Mouse (Mus musculus) spleen, postnatal 14 days (tissue): ENCODE results near the gene Smgc.
A peak's percentile ranks its signal among the peaks of the same experiment; 100 is the strongest.
"Not testable (repeated sequence)": the region's sequence is repeated elsewhere in the genome, so short reads cannot be mapped to it uniquely, and the experiment has no call there.

Experiments used
- DNase-seq, 2 experiments: peaks; one replicate each; pipeline ENCODE4 v3.0.0; 2021 to 2022; ENCODE audit warnings: low spot score in 2 of 2

Smgc gene

DNA sequence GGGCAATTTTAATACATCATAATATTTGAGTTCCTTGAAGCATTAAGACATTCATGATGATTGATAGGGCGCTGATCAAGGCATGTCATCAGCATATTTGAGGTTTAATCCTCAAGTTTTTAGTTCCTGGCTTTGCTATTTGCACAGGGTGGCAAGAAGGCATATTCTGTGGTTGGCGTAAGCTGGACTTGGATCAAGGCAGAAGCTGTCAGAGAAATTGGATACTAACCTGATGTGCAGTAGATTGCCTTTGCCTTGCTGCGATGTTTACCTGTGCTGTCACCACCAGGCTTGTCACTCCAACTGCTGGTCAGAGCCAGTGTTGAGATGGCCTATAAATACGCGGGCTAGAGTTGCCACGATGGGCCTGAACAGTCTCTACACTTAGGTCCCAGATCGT lies at the start of gene Smgc:
Smgc (plus strand) TSS at position 301 of the 400 bp plus-strand sequence.
- DNase-seq: no peak

DNA sequence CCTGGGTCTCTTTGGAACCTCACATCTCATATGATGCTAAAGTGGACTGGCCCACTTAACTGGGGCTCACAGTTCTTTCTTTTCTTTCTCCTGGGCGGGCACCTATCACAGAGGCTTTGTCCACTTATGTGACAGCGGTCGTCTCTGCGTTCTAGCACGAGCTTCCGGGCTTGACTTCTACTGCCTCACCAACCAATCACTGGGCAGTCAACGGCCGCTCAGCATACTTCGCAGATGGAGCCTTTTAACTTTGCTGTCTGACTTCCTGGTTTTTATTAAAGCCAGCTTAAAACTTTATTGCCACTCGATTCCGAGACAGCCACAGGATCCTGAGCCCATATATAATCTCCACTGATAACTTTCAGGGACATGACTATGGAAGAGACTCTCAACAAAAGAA lies 49.7 kb upstream of the Smgc start:
- no peak for DNase-seq

DNA sequence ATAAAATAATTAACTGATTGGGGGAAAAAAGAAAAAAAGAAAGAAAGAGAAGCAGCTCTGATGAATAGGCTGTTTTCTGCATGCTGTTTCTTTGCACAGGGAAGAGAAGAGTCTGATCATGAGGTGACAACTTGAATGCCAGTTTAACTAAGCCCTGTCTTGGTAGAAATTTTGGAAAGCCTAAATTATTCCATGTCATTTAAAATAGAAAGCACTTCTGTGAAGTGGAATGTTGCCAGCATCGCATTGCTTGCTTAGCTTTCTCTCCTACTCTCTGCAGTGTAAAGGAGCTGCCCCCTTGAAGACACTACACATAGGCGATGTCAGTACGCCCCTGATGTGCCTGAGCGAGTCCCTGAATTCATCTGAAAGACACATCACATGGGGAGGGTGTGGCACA lies 31.6 kb upstream of the Smgc start:
- DNase-seq: no peak

DNA sequence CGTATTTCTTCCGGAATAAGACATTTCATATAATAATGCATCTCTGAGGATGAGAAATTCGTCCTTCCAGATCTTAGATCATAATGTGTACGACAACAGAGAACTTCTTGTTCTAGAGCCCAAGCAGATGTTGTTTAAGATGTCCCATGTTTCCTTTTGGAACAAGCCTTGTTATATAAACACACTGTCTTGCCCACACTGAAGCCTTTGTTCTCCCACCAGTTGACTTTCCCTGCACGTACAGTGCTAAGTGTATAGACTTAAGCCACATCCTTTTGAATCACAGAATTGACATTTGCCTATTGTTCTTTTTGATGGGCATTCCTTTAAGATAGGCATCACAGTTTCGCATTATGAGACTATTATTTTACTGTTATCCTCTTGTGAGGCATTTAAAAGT lies 2.7 kb upstream of the Smgc start:
- DNase-seq: no peak

- not testable (repeated sequence) for DNase-seq
These were observed 26.1 kb downstream of the Smgc start for GRCm38 (mm10) chr15:91864130-91864529.

DNA sequence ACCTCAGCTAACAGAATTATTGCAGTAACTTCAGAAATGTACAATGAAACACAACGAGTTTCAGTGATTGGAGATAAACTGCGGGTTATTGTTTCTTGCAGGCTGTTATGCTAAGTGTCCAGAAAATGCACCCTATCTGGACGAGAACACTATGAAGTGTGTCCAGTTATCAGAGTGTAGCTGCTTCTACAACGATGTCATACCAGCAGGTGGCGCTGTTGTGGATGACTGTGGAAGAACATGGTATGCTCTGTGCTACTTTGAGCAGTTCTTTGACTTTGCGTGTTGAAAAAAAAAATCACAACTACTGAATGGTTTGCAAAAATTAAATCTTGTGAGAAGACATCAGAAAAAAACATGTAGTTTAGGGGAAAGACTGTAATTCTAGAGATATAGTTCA lies 62.2 kb downstream of the Smgc start:
- no peak for DNase-seq

GRCm38 (mm10) chr15:91907046-91907445 lies 69.0 kb downstream of the Smgc start:
- peak; percentile 36 to 61 for DNase-seq
